Mouse (Mus musculus): ENCODE data around the gene Afap1l2. TPM values are rescaled to one million over a fixed set of nuclear protein-coding genes. Genes with fewer than 3 reads are reported as not detected.
A peak's percentile ranks its signal among the peaks of the same experiment; 100 is the strongest.

Gene Afap1l2
- polyA plus RNA-seq (2012; rRNA removed) = 6.1 and 7.6 TPM in 2 replicates

DNA sequence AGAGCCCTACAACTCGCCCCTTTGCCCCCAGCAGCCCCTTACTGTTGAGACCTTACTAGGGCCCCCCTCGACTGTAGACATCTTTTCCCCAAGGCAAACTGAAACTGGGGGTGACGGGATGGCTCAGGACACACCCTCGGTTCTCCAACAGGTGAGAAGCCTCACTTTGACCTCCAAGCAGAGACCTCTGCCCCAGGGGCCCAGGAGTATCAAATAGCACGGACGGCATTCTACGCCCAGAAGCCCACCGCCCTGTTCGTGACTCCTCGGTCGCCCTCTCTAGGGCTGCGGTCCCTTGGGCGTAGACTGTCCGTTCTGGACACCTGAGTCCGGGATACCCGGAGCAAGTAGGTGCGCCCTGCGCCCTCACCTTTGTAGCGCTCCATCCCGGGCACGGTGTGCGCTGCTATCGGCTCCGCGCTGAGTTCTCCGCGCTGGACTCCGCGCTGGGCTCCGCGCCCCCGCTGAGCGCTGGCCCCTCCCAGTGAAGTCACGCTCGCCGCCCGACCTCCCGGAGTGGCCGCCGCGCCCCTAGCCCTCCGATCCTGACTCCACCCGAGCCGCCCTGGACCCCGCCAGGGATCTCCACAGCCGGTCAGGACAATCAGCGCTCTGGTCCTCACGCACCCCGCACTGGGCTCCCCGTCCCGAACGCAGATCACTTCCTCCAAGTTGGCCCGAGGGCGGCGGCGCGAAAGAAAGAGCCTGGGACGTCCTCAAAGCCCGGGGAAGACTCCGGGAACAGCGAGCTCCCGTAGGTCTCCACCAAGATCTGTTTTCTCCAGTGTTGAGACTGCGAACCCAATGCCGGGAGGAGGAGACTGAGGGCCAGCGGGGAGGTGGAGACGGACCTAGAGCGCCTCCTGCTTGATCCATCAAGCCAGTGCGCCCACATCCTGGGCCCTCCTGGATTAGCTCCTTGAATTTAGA, at the start of gene Afap1l2:
TSS of gene Afap1l2 (minus strand) at position 448 of the 930 bp plus-strand sequence.
- Histone ChIP-seq H3K27me3 (ENCODE audit: control insufficient read depth, insufficient read depth, low read length) (peaks cover 10% of the 10 kb centered on the region), H3K4me3 (ENCODE audit: extremely low read depth, insufficient read depth, insufficient read length) (peak within 1 kb of the TSS; percentile 43), H3K36me3 (ENCODE audit: control insufficient read depth, insufficient read depth, low read length) (no peaks in the 10 kb centered on the region), H3K4me1 (ENCODE audit: control insufficient read depth, insufficient read depth, insufficient read length) (peaks cover 7% of the 10 kb centered on the region), H3K27ac (ENCODE audit: insufficient read depth, low read length) (no peak within 1 kb of the TSS; the same call in 1 of the 2 replicates)
- DNase-seq (ENCODE audit: low read depth in 1 of 2, low spot score in 2 of 2) = peak in 1 of 2 experiments; percentile 6
- 0 out of 2 replicates have a peak, but pooled peaks have one; percentile 5 for TF ChIP-seq CTCF (IDR thresholded peaks at IDR 0.05; ENCODE audit: extremely low read depth, insufficient read depth, insufficient read length, insufficient replicate concordance)
- TF ChIP-seq POLR2A (IDR thresholded peaks at IDR 0.05; ENCODE audit: low read depth, low read length) = no peak
- WGBS = 5% methylated on average over 68 of the region's 68 CpGs

DNA sequence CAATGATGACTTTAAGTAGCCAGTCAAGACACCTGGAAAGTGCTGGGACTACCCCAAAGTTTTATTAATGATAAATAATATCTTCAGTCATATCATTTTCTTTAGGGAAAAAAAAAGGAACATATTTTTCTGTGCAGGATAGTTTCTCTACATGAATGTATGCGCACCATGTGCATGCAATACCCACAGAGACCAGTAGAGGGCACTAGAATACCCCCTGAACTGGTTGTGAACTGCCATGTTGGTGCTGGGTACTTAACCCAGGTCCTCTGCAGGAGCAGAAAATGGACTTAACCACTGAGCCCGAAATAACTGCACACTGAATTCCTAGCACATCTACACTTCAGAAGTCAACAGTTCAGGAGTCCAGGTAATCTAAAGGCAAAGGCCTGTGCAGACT, 49.5 kb upstream of the Afap1l2 start:
- DNase-seq (ENCODE audit: low read depth in 1 of 2, low spot score in 2 of 2) = no peak
- Histone ChIP-seq H3K36me3 (ENCODE audit: control insufficient read depth, insufficient read depth, low read length) (peaks cover 57% of the 10 kb centered on the region), H3K4me1 (ENCODE audit: control insufficient read depth, insufficient read depth, insufficient read length) (no peaks in the 10 kb centered on the region), H3K4me3 (ENCODE audit: extremely low read depth, insufficient read depth, insufficient read length) (no peak overlapping the region), H3K27ac (ENCODE audit: insufficient read depth, low read length) (no peak overlapping the region), H3K27me3 (ENCODE audit: control insufficient read depth, insufficient read depth, low read length) (no peaks in the 10 kb centered on the region)
- 98% methylated on average over 2 of the region's 2 CpGs for WGBS
- peak; percentile 14; the same call in 1 of the 2 replicates for TF ChIP-seq CTCF (IDR thresholded peaks at IDR 0.05; ENCODE audit: extremely low read depth, insufficient read depth, insufficient read length, insufficient replicate concordance)
- no peak for TF ChIP-seq POLR2A (IDR thresholded peaks at IDR 0.05; ENCODE audit: low read depth, low read length)

DNA sequence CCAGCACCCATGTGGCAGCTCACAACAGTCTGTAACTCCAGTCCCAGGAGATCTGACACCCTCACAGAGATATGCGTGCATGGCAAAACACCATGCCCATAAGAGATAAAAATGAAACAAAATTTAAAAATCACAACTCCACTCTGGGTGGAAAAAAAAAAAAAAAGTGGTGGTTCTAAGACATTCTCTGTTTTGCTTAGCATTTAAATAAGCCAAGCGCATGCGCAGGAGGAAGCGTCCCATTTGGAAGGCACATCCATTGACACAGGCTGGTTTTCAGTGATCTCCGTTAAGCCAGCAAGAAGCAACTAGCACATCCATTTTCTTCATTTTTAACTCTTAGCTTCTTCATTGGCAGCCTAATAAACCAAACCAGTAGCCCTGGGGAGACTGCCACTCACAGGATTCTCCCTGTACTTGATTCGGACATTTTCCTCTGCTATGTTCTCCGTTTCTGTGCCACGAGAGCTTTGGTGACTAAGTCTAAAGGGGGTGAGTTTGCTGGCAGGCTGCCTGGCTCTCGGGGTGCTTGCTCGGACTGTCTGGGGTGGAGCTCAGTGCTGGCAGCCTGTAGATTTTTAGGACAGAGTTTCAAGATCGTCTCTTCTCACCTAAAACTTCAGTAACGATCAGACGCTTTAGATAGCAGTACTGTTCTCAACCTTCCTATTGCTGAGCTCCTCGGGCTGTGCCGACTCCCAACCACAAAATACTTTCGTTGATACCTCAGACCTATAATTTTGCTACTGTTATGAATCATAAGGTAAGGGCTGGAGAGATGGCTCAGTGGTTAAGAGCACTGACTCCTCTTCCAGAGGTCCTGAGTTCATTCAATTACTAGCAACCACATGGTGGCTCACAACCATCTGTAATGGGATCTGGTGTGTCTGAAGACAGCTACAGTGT, 47.4 kb upstream of the Afap1l2 start:
- TF ChIP-seq POLR2A (IDR thresholded peaks at IDR 0.05; ENCODE audit: low read depth, low read length) = no peak
- TF ChIP-seq CTCF (IDR thresholded peaks at IDR 0.05; ENCODE audit: extremely low read depth, insufficient read depth, insufficient read length, insufficient replicate concordance) = no peak
- 87% methylated on average over 16 of the region's 16 CpGs for WGBS
- no peaks in the 10 kb centered on the region for H3K4me1 ChIP-seq (ENCODE audit: control insufficient read depth, insufficient read depth, insufficient read length)
- H3K36me3 ChIP-seq (ENCODE audit: control insufficient read depth, insufficient read depth, low read length) = peaks cover 55% of the 10 kb centered on the region
- no peaks in the 10 kb centered on the region for H3K27me3 ChIP-seq (ENCODE audit: control insufficient read depth, insufficient read depth, low read length)
- H3K4me3 ChIP-seq (ENCODE audit: extremely low read depth, insufficient read depth, insufficient read length) = no peak overlapping the region
- no peak for DNase-seq (ENCODE audit: low read depth in 1 of 2, low spot score in 2 of 2)
- no peak overlapping the region for H3K27ac ChIP-seq (ENCODE audit: insufficient read depth, low read length)

DNA sequence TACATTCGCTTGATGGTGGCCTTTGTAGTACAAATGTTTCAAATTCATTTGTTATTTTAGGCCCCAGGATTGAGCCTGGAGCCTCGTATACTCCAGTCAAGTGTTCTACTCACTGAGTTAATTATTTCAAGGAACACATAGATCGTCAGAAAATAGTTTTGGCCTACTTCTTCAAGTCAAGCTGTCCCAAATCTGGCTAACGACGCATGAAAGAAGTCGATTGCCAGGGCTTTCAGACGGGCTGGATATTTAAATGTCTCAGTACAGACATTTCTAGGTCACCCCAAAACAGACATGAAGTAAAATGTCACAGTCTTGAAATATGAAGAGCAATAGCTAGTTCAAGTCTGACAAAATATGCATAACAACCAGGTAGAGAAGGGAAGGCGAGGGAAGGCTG, 44.9 kb upstream of the Afap1l2 start:
- WGBS = 87% methylated on average over 8 of the region's 8 CpGs
- no peaks in the 10 kb centered on the region for H3K4me1 ChIP-seq (ENCODE audit: control insufficient read depth, insufficient read depth, insufficient read length)

DNA sequence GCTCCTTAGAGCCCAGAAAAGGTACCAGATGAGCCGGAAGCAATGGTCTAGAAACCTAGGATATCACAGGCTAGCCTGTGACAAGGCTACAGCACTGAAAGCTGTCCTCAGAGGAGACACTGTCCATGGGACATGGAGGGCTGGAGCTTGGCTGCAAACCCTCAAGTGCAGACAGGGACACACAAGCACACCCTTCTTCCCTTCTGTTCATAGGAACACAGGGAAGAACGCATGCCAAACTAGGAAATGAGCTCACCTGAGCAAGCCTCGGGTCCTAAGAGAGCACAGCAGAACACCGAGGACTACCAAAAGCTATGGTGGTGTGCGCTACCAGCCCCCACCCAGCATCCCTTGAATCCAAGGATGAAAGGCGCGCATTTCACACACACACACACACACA, 44.0 kb upstream of the Afap1l2 start:
- H3K27ac ChIP-seq (ENCODE audit: insufficient read depth, low read length) = no peak overlapping the region
- no peak overlapping the region for H3K4me3 ChIP-seq (ENCODE audit: extremely low read depth, insufficient read depth, insufficient read length)
- no peak for TF ChIP-seq POLR2A (IDR thresholded peaks at IDR 0.05; ENCODE audit: low read depth, low read length)
- TF ChIP-seq CTCF (IDR thresholded peaks at IDR 0.05; ENCODE audit: extremely low read depth, insufficient read depth, insufficient read length, insufficient replicate concordance) = no peak
- no peak for DNase-seq (ENCODE audit: low read depth in 1 of 2, low spot score in 2 of 2)
- H3K4me1 ChIP-seq (ENCODE audit: control insufficient read depth, insufficient read depth, insufficient read length) = no peaks in the 10 kb centered on the region
- no peaks in the 10 kb centered on the region for H3K27me3 ChIP-seq (ENCODE audit: control insufficient read depth, insufficient read depth, low read length)
- peaks cover 45% of the 10 kb centered on the region for H3K36me3 ChIP-seq (ENCODE audit: control insufficient read depth, insufficient read depth, low read length)
- WGBS = 89% methylated on average over 7 of the region's 7 CpGs

More for the DNA sequence above, 44.9 kb upstream of the Afap1l2 start:
- TF ChIP-seq POLR2A (IDR thresholded peaks at IDR 0.05; ENCODE audit: low read depth, low read length) = no peak
- no peak for TF ChIP-seq CTCF (IDR thresholded peaks at IDR 0.05; ENCODE audit: extremely low read depth, insufficient read depth, insufficient read length, insufficient replicate concordance)
- no peak for DNase-seq (ENCODE audit: low read depth in 1 of 2, low spot score in 2 of 2)
- peaks cover 45% of the 10 kb centered on the region for H3K36me3 ChIP-seq (ENCODE audit: control insufficient read depth, insufficient read depth, low read length)
- H3K27ac ChIP-seq (ENCODE audit: insufficient read depth, low read length) = no peak overlapping the region
- no peaks in the 10 kb centered on the region for H3K27me3 ChIP-seq (ENCODE audit: control insufficient read depth, insufficient read depth, low read length)
- H3K4me3 ChIP-seq (ENCODE audit: extremely low read depth, insufficient read depth, insufficient read length) = no peak overlapping the region

GRCm38 (mm10) chr19:57049592-57050090, 41.6 kb upstream of the Afap1l2 start:
- no peak overlapping the region for H3K4me3 ChIP-seq (ENCODE audit: extremely low read depth, insufficient read depth, insufficient read length)
- H3K27ac ChIP-seq (ENCODE audit: insufficient read depth, low read length) = no peak overlapping the region
- DNase-seq (ENCODE audit: low read depth in 1 of 2, low spot score in 2 of 2) = no peak
- WGBS = 90% methylated on average over 16 of the region's 16 CpGs
- H3K36me3 ChIP-seq (ENCODE audit: control insufficient read depth, insufficient read depth, low read length) = peaks cover 48% of the 10 kb centered on the region
- H3K4me1 ChIP-seq (ENCODE audit: control insufficient read depth, insufficient read depth, insufficient read length) = no peaks in the 10 kb centered on the region
- no peak for TF ChIP-seq POLR2A (IDR thresholded peaks at IDR 0.05; ENCODE audit: low read depth, low read length)
- no peak for TF ChIP-seq CTCF (IDR thresholded peaks at IDR 0.05; ENCODE audit: extremely low read depth, insufficient read depth, insufficient read length, insufficient replicate concordance)
- no peaks in the 10 kb centered on the region for H3K27me3 ChIP-seq (ENCODE audit: control insufficient read depth, insufficient read depth, low read length)
